ENCODE assay signal across 8 mouse cellular contexts in the genomic region with DNA sequence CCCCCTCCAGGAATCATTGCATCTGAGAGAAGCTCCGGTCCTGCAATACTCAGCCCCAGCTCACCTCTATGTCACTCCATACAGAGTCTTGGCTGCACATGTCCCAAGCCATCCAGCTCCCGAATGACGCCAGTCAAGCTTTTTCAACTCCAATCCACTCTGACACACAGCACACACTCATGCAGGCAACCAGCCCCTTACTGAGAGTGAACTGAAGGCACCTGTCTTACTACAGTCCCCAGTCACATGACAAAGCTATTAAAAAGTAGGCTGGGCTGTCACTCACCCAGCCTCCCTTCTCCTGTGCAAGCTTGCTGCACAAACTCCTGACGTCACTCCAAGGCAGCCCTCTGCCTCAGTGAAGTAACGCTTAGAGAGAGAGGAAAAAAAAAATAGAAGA. TPM values are rescaled to one million over a fixed set of nuclear protein-coding genes. Genes with fewer than 3 reads are reported as not detected.
A peak's percentile ranks its signal among the peaks of the same experiment; 100 is the strongest.
DNase-seq lines count a peak whose midpoint lies in the region; ATAC-seq lines count a peak whose summit lies in the region.

No protein-coding gene starts in this region.

- peak; percentile 78 for ATAC-seq in hindbrain, embryonic 14.5 days (ENCODE audit: low FRiP score)
- peak; percentile 96 for ATAC-seq in limb, embryonic 12.5 days (ENCODE audit: insufficient number of reproducible peaks, insufficient read depth, low FRiP score, low TSS enrichment, low read depth)
- ATAC-seq in midbrain, embryonic 12.5 days (ENCODE audit: low FRiP score, low read depth) = peak; percentile 88

- 7% methylated on average over 5 of the region's 5 CpGs for WGBS in hindbrain, embryonic 14.5 days
- WGBS in limb, embryonic 12.5 days = 2% methylated on average over 5 of the region's 5 CpGs
- WGBS in midbrain, embryonic 12.5 days = 0% methylated on average over 5 of the region's 5 CpGs

- H3K27ac ChIP-seq in hindbrain, embryonic 14.5 days = no peak overlapping the region
- no peak overlapping the region for H3K27ac ChIP-seq in limb, embryonic 12.5 days
- H3K27ac ChIP-seq in midbrain, embryonic 12.5 days (replicated peaks) = no peak overlapping the region

- no peaks in the 10 kb centered on the region for H3K27me3 ChIP-seq in hindbrain, embryonic 14.5 days (ENCODE audit: control insufficient read depth, insufficient read depth, low read length)
- H3K27me3 ChIP-seq in limb, embryonic 12.5 days = no peaks in the 10 kb centered on the region
- H3K27me3 ChIP-seq in midbrain, embryonic 12.5 days = no peaks in the 10 kb centered on the region

- H3K36me3 ChIP-seq in hindbrain, embryonic 14.5 days (replicated peaks; ENCODE audit: control insufficient read depth, insufficient read depth) = no peaks in the 10 kb centered on the region
- no peaks in the 10 kb centered on the region for H3K36me3 ChIP-seq in limb, embryonic 12.5 days
- H3K36me3 ChIP-seq in midbrain, embryonic 12.5 days = no peaks in the 10 kb centered on the region

- peak overlapping the region; percentile 52; the same call in 1 of the 2 replicates for H3K9ac ChIP-seq in hindbrain, embryonic 14.5 days
- H3K9ac ChIP-seq in limb, embryonic 12.5 days (replicated peaks) = 0 out of 2 replicates have a peak overlapping the region, but pooled peaks have one; percentile 12
- peak overlapping the region; percentile 37; the same call in 1 of the 2 replicates for H3K9ac ChIP-seq in midbrain, embryonic 12.5 days (replicated peaks)

- peak; percentile 7 for DNase-seq in ovary, postnatal 36 days (ENCODE audit: low spot score)
- DNase-seq in ovary, postnatal 10 days (ENCODE audit: low spot score) = no peak
- peak; percentile 28 for DNase-seq in cerebellum, adult 9-10 months
- DNase-seq in frontal cortex, postnatal 36 days (ENCODE audit: low spot score in 2 of 2) = peak; percentile 24 to 37
- peak; percentile 31 for DNase-seq in hindbrain, embryonic 14.5 days (ENCODE audit: low spot score)
- no peak for DNase-seq in c-Kit-positive CD71-positive TER-119-positive erythroid progenitor cells, embryonic 14.5 days (ENCODE audit: low spot score)

- no peaks in the 10 kb centered on the region for H3K9me3 ChIP-seq in hindbrain, embryonic 14.5 days (ENCODE audit: control insufficient read depth, low read length)
- H3K9me3 ChIP-seq in limb, embryonic 12.5 days = no peaks in the 10 kb centered on the region
- no peaks in the 10 kb centered on the region for H3K9me3 ChIP-seq in midbrain, embryonic 12.5 days

- H3K4me1 ChIP-seq in hindbrain, embryonic 14.5 days (replicated peaks; ENCODE audit: control insufficient read depth, insufficient read depth, low read length) = peaks cover 9% of the 10 kb centered on the region; the same call in 1 of the 2 replicates
- peaks cover 14% of the 10 kb centered on the region for H3K4me1 ChIP-seq in limb, embryonic 12.5 days (replicated peaks)
- H3K4me1 ChIP-seq in midbrain, embryonic 12.5 days = peaks cover 9% of the 10 kb centered on the region

- H3K4me2 ChIP-seq in hindbrain, embryonic 14.5 days (replicated peaks) = peak overlapping the region; percentile 74
- peak overlapping the region; percentile 64 for H3K4me2 ChIP-seq in limb, embryonic 12.5 days
- H3K4me2 ChIP-seq in midbrain, embryonic 12.5 days (replicated peaks) = peak overlapping the region; percentile 63

- peak overlapping the region; percentile 40 for H3K4me3 ChIP-seq in hindbrain, embryonic 14.5 days (replicated peaks; ENCODE audit: low read length)
- H3K4me3 ChIP-seq in limb, embryonic 12.5 days (replicated peaks) = peak overlapping the region; percentile 55
- peak overlapping the region; percentile 47 for H3K4me3 ChIP-seq in midbrain, embryonic 12.5 days

RNA-seq across cellular contexts. Expression of gene Ppargc1a, which starts 13.9 kb away (rescaled TPM):
- polyA plus RNA-seq in hindbrain, embryonic 14.5 days (2014; fragmentation: Nextera tagmentation; extraction: Ambion mirVana) = 21.4 and 25.9 TPM in 2 replicates
- polyA plus RNA-seq in limb, embryonic 12.5 days (2016; fragmentation: Nextera tagmentation; extraction: Ambion mirVana) = 4.8 and 6.5 TPM in 2 replicates
- 3.9 and 4.5 TPM in 2 replicates for polyA plus RNA-seq in midbrain, embryonic 12.5 days (2016; fragmentation: Nextera tagmentation; extraction: Ambion mirVana)

Comparison
In these comparisons a context has a peak if more than half of its experiments do, and no peak if none do; other contexts are left out.
1. DNase-seq: peak in ovary, postnatal 36 days (single experiment), cerebellum, adult 9-10 months (single experiment), frontal cortex, postnatal 36 days (2 of 2) and hindbrain, embryonic 14.5 days (single experiment); none in ovary, postnatal 10 days (single experiment) and c-Kit-positive CD71-positive TER-119-positive erythroid progenitor cells, embryonic 14.5 days (single experiment).
2. Peak in every context shown above with its lines, with median percentiles within 50 percentile points of each other: ATAC-seq, H3K4me2 ChIP-seq, H3K4me3 ChIP-seq and H3K9ac ChIP-seq.